Mouse (Mus musculus): ENCODE results near the gene Kmt2c. TPM values are rescaled to one million over a fixed set of nuclear protein-coding genes. Genes with fewer than 3 reads are reported as not detected.

Gene Kmt2c
- 20.4 TPM for polyA plus RNA-seq (2014; fragmentation: Illumina TruSeq; extraction: RNeasy Lipid Tissue Mini Kit (QIAGEN cat#74804); ENCODE audit: low read depth, low replicate concordance)

GRCm38 (mm10) chr5:25498346-25498820, at the start of gene Kmt2c:
Gene Kmt2c, minus strand, starts transcription at chr5:25498783.

GRCm38 (mm10) chr5:25515767-25516166, 17.2 kb upstream of the Kmt2c start, which contains the start of gene Cct8l1:
Gene Cct8l1, plus strand, starts transcription at chr5:25516067.

GRCm38 (mm10) chr5:25222752-25223702, 275.6 kb downstream of the Kmt2c start, which contains the start of gene E130116L18Rik:
Gene E130116L18Rik, minus strand, starts transcription at chr5:25223153.

Other genes starting within 250 kb of the Kmt2c start
- 37.2 TPM for gene Cct8l1, start 17.3 kb upstream of the Kmt2c start, polyA plus RNA-seq (2014; fragmentation: Illumina TruSeq; extraction: RNeasy Lipid Tissue Mini Kit (QIAGEN cat#74804); ENCODE audit: low read depth, low replicate concordance)
- gene Xrcc2, start 207.0 kb upstream of the Kmt2c start, polyA plus RNA-seq (2014; fragmentation: Illumina TruSeq; extraction: RNeasy Lipid Tissue Mini Kit (QIAGEN cat#74804); ENCODE audit: low read depth, low replicate concordance), result 15.8 TPM